Mouse (Mus musculus) cerebellum, adult 2 months (tissue): Measurements from ENCODE around the gene Shisa5.

Experiments used
- CTCF ChIP-seq: fragments of 200-500 bp; IDR thresholded peaks from 2 replicates; pipeline ENCODE4 v1.5.1; 2011; ENCODE audit warnings: low read depth, mild to moderate bottlenecking, control low read depth, low read length, moderate library complexity, borderline replicate concordance; ENCODE audit not compliant: insufficient read depth
- POLR2A ChIP-seq: fragments of 200-500 bp; IDR thresholded peaks from 2 replicates; pipeline ENCODE4 v1.6.1; 2011; ENCODE audit warnings: low read length, control low read depth, borderline replicate concordance; ENCODE audit not compliant: insufficient read depth

- TF ChIP-seq CTCF (no peak), POLR2A (no peak)
Observed at GRCm38 (mm10) chr9:109060184-109060897, 22.0 kb downstream of the Shisa5 start.
